Mouse (Mus musculus) layer of hippocampus, adult 18-20 months (tissue): ENCODE measurements around the gene 4930432K21Rik. TPM values are rescaled to one million over a fixed set of nuclear protein-coding genes. Genes with fewer than 3 reads are reported as not detected.
A peak's percentile ranks its signal among the peaks of the same experiment; 100 is the strongest.

Experiments
- DNase-seq, 2 experiments: peaks; one replicate each; pipeline ENCODE4 v3.0.0; 2022; ENCODE audit warnings: low spot score in 2 of 2
- total RNA-seq, 2 experiments: library from RNA; stranded (reverse); gene quantifications; 2 replicates each; pipeline ENCODE4 v1.2.3; 2021

Gene 4930432K21Rik
- total RNA-seq, 2 experiments from 2014 or later: 3.1 to 3.2 TPM

- no peak for DNase-seq
Measured at GRCm38 (mm10) chr8:84190191-84190867, 42.5 kb downstream of the 4930432K21Rik start.

DNA sequence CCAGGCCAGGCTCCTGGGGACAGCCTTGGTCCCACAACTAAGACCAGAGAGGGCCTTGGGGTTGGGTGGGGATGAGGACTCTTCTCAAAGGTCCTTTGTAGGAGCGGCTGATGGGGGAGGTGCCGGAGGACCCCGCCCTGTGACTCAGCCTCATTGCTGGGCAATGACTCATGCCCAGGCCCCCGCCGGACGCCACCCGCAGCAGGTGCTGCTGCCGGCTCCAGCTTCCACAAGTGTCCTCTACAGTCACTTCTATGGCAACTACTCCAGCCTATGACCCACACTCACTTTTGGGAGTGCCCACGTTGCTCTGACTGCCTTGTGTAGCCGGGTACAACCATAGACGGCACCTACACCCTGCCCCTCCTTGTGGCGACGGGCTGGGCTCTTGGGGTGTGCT is 44.2 kb downstream of the 4930432K21Rik start:
- DNase-seq: peak in 1 of 2 experiments; percentile 15

GRCm38 (mm10) chr8:84192555-84192954 is 44.7 kb downstream of the 4930432K21Rik start:
- peak in 1 of 2 experiments; percentile 70 for DNase-seq

- no peak for DNase-seq
Measured at GRCm38 (mm10) chr8:84193161-84193560, 45.3 kb downstream of the 4930432K21Rik start.

GRCm38 (mm10) chr8:84193566-84193965 is 45.7 kb downstream of the 4930432K21Rik start:
- DNase-seq: no peak

- no peak for DNase-seq
Measured at GRCm38 (mm10) chr8:84194224-84194743, 46.5 kb downstream of the 4930432K21Rik start.

DNA sequence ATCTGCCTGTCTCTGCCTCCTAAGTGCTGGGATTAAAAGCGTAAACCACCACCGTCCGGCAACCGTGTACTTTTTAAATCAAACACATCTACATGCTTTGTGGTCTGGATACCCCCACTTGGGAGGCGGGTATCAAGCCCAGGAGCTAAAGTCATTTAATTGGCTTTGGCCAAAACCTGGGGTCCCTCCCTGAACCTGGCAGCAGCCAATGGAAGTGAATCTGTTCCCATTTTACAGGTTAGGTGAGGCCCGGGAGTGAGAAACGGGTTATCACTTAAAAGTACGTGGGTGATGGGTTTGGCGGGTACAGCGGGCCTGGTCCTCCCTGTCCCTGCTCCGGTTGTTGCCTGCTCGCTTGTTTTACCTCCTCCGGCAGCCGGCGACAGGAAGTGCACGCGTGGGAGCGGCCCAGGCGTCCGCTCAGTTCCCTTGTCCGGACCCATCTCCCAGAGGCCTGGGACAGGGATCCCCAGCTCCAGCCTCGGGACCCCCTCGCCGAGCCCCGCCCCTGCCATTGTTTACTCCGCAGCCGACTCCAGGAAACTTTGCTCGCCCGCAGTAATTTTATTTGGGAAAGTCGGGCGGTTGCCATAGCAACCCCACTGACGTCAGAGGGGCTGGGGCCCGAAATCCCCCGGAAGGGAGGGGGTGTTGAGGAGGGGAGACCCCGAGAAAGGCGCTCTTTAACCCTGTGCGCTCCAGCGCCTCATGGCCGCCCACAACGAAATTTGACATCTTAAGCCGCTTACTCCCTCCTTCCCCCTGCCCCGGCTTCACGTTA is 49.5 kb downstream of the 4930432K21Rik start:
- peak in 1 of 2 experiments; percentile 64 for DNase-seq

DNA sequence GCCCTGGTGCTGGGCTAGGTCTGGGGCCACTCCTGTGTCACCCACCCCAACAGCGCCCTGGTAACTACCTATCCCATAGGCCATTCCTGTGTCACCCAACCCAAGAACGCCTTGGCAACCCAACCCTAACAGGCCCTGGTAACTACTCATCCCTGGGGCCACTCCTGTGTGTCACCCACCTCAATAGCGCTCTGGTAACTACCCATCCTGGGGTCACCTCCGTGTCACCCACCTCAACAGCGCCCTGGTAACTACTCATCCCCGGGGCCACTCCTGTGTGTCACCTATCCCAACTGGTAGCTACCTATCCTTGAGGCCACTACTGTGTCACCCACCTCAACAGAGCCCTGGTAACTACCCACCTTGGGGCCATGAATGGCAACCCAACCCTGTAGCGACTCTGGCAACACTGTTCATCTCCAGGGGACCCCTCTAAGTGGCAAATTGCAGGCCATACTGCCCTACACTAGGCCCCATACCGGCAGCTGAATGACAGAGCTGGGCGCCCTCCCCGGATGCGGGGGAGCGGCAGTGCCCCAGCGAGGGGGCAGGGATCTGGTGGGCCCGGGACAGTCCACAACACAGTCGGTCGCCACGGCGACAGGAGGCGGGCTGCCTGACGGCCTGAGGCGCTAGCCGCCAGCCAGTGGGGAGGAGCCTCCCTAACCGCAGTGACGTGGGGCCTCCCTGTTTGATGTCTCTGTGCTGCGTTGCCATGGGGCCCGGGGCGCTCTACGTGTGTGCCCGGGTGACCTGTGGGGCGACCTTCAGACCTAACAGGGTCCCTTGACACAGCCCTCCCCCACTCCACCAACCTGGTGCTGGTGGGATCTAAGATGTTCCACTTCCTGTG is 50.3 kb downstream of the 4930432K21Rik start:
- peak; percentile 76 to 79 for DNase-seq

GRCm38 (mm10) chr8:84198871-84199270 is 51.0 kb downstream of the 4930432K21Rik start:
- DNase-seq: no peak

DNA sequence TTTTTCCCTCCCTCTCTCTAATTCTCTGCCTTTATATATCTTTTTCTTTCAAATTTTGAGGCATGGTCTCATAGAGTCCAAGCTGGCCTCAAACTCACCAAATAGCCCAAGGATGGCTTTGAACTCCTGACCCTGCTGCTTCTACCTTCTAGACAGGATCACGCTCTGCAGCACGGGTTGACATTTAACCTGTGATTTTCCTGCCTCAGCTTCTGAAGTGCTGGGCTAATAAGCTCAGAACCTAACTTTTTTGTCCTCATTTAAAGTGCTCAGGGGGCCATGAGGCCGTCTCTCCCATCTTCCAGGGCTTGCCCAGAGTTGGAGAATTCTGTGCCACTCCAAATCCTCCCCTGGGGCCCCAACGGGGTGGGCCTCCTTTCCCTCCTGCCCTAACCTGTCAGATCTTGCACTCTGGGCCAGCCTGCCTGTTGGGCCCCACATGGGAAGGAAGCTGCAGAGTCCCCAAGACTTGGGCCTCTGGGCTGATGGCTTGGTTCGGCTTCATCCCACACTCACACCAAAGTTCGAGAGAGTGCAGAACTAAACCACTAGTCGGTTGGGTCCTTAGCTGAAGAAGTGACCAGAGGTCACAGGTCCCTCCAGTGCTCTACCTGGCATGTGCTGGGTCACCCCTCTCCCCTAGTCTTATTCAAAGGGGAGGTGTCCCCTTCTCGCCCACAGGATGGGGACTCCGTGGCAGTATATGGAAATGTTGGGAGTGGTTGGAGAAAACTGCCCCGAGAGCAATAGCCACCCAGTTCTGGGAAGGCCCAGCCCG is 51.7 kb downstream of the 4930432K21Rik start:
- no peak for DNase-seq

- DNase-seq: no peak
Measured at GRCm38 (mm10) chr8:84200126-84200555, 52.3 kb downstream of the 4930432K21Rik start.

DNA sequence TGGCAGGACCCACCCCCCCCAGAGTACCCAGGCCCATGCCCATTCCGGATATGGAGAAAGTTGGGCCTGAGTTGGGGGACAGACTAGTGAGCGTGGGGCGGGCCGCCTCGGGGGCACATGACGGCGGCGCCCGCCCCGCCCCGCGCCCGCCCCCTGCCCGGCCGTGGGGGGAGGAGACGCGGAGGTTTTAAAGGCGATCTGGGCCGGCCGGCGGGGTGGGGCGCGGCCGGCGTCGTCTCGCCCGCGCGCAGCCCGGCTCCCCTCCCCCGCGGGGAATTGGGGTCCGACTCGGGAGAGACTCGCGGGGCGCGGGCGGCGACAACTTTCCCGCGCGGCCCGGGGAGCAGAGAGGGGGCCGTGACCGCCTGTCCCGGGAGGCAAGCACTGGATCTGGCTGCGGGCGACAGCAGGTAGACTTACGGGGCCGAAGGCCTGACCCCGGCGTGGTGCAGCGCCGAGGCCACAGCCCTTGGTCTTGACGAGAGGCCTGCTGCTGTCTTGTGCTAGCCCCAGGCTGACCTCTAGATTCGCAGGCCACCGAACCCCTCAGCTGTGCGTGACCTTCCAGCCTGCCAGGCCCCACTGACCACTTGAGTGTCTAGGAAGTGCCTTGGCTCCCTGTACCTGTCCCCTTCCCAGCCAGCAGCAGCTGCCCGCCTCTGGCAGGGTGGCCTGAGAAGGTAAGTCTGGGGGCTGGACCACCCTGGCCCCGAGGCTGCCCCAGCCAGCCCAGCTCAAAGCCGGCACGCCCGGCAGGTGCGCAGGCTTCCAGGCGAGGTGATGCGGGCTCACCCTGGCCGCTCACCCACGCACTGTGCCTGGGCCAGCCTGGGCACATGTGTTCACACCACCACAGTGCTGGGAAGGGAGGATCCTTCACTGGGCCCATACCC is 53.1 kb downstream of the 4930432K21Rik start:
- peak in 1 of 2 experiments; percentile 39 for DNase-seq

DNA sequence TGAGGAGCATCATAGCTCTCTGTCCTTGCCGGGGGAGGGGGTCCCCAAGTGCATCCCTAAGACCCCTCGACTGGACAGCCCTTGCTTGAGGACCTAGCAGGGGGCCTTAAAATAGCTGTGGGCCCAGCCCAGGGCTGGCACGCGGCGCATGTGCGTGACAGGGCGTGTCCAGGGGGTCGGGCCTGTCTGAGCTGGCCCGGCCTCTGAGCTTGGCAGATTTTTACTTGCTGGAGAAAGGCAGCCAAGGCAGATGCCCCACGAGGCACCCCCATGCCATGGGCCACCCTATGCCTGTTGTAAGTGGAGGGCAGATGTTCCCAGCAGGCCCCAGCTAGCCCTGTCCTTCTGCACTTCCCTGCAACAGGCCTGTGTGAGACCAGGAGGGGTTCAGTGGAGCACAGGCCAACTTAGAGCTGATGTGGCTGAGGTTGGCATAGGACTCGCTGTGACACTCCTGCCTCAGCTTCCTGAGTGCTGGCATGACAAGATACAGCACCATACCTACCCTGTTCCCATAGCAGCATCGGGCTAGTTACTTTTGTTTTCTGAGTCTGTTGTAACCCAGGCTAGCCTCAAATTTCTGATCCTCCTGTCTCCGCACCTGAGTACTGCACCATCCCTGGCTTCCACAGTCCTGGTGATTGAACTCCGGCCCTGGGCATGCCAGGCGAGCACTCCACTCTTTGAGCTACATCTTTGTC is 53.9 kb downstream of the 4930432K21Rik start:
- DNase-seq: peak in 1 of 2 experiments; percentile 21

- peak in 1 of 2 experiments; percentile 19 for DNase-seq
Measured at GRCm38 (mm10) chr8:84202466-84202865, 54.6 kb downstream of the 4930432K21Rik start.

DNA sequence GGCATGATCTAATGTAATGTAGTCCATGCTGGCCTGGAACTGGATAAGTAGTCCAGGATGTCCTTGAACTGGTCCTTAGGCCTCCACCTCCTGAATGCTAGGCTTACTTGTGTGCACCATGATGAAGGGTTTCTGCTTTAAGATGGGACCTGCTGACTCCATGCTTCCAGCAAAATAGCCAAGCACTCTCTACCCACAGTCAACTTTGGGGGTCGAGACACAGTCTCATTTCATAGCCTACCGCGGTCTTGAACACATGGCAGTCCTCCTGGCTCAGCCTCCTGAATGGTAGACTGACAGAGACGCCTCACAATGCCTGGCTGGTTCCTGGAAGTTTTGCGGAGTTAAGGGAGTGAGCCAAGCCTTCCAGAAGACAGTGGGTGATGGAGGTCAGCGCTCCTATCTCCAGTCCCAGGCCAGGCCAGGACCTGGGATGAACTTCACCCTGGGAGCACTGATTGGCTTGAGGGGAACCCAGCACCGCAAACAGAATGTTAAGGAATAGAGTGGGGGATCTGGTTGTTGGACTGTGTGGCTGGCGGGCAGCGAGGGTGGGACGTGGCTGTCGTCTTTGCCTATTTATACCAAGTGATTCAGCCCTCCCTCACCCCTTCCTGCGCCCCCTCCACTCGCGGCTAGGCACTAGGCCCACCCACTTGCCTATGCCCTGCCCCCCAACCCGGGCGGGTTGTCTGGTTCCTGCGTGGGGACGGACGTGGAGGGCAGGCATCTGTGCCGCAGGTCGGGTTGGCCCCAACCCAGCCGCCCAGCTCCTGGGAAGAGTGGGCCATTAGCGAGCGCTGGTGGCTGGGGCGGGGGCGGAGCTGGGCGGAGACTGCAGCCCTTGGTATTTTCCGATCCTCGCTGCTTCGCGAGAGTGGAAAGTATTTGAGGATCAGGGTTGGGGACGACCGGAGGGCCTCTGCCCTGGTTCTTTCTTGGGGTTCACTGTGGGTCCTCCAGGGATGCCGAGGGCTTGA is 55.4 kb downstream of the 4930432K21Rik start:
- DNase-seq: peak in 1 of 2 experiments; percentile 71

- DNase-seq: peak in 1 of 2 experiments; percentile 36
Measured at GRCm38 (mm10) chr8:84203975-84204772, 56.3 kb downstream of the 4930432K21Rik start.

DNA sequence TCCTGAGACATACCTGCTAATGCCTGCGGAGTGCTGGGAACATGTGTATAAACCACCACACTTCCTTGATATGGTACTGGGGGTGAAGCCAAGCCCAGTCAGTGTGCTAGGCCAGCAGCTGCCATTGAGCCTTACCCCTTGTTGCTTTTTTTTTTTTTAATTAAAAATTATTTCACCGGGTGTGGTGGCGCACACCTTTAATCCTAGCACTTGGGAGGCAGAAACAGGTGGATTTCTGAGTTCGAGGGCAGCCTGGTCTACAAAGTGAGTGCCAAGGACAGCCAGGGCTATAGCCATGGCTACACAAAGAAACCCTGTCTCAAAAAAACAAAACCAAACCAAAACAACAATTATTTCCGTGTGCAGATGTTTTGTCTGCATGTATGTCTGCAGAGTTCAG is 57.2 kb downstream of the 4930432K21Rik start:
- no peak for DNase-seq
